Mouse (Mus musculus) thymus, adult 2 months (tissue): ENCODE data around the gene Exoc8.

ENCODE experiments used
- CTCF ChIP-seq: fragments of 200-500 bp; IDR thresholded peaks from 2 replicates; pipeline ENCODE4 v1.5.1; 2012; ENCODE audit warnings: mild to moderate bottlenecking, control low read depth, low read length, moderate library complexity, borderline replicate concordance; ENCODE audit not compliant: control insufficient read depth, poor library complexity, insufficient read depth; ENCODE audit errors: extremely low read depth
- POLR2A ChIP-seq: fragments of 200-500 bp; IDR thresholded peaks from 2 replicates; pipeline ENCODE4 v1.6.1; 2012; ENCODE audit warnings: mild to moderate bottlenecking, low read length, control low read depth, moderate library complexity; ENCODE audit not compliant: control insufficient read depth, poor library complexity, insufficient read depth; ENCODE audit errors: extremely low read depth

DNA sequence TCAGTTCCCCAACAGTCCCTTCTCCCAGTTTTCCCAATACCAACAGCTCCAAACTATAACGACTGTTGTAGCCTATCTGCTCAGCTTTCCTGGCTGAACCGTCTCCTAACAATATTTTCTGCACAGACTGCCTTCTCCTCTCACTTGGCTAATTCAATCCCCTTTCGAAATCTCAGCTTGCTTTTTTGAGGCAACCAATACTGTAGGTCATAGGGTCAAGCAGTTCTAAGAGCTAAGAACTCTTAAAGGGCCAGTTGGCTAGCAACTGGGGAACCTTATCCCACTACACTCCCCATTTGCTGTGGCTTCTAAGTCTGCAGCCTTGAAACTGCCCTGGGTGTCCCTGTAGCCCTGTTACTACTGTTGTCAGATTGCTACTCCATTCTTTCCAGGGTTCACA lies 52.4 kb downstream of the Exoc8 start:
- TF ChIP-seq POLR2A (no peak), CTCF (no peak)
